ENCODE assay signal across 18 mouse cellular contexts in genomic region chr7:35804206-35804605, GRCm38 (mm10). TPM values are rescaled to one million over a fixed set of nuclear protein-coding genes. Genes with fewer than 3 reads are reported as not detected.
A peak's percentile ranks its signal among the peaks of the same experiment; 100 is the strongest.
DNase-seq lines count a peak whose midpoint lies in the region; TF ChIP-seq lines count a peak whose summit lies in the region.
"Had no signal": no experiment of that assay in that cellular context is flagged by ENCODE, and none has a peak within 500 bp of the region (broad histone marks: within the 10 kb centered on the region; RNA-seq: fewer than 3 reads in every experiment).

No protein-coding gene starts in this region.

- no peak for TF ChIP-seq POLR2A in testis, adult 2 months (IDR thresholded peaks at IDR 0.05; ENCODE audit: control insufficient read depth, low read depth, low read length)

- peaks cover 7% of the 10 kb centered on the region for H3K4me1 ChIP-seq in testis, adult 2 months (ENCODE audit: control insufficient read depth, insufficient read depth, low read length)

- peak overlapping the region; percentile 50 for H3K4me3 ChIP-seq in testis, adult 2 months (ENCODE audit: control insufficient read depth, low read depth, low read length)
- H3K4me3 ChIP-seq: embryonic facial prominence, embryonic 10.5 days; embryonic facial prominence, embryonic 12.5 days; forebrain, embryonic 13.5 days; forebrain, embryonic 15.5 days had no signal

- H3K27me3 ChIP-seq in testis, adult 2 months (ENCODE audit: control insufficient read depth, insufficient read depth, low read length): no peaks in the 10 kb centered on the region
- H3K27me3 ChIP-seq: embryonic facial prominence, embryonic 12.5 days; forebrain, embryonic 13.5 days; forebrain, embryonic 15.5 days had no signal

- TF ChIP-seq CTCF in testis, adult 2 months (IDR thresholded peaks at IDR 0.05; ENCODE audit: control insufficient read depth, insufficient read depth, insufficient replicate concordance, low read depth, low read length): no peak

- H3K36me3 ChIP-seq in testis, adult 2 months (ENCODE audit: control insufficient read depth, insufficient read depth, low read length): peaks cover 1% of the 10 kb centered on the region; the same call in 1 of the 2 replicates

- no peak for DNase-seq in testis, postnatal 10 days (ENCODE audit: low spot score)
- DNase-seq in ES-CJ7 (ENCODE audit: low read depth, low spot score): peak; percentile 48
- DNase-seq in ZHBTc4 (ENCODE audit: low read depth, low spot score): peak; percentile 69
- DNase-seq in cerebellum, postnatal 36 days: no peak
- no peak for DNase-seq in heart, postnatal 4 days
- DNase-seq: adrenal gland, adult 2 months; adrenal gland, postnatal 10 days; adrenal gland, postnatal 25 days; cerebellum, adult 11 months; cerebellum, adult 18-20 months; cerebellum, adult 8-10 months; cerebellum, postnatal 14 days; forebrain, postnatal 0 days had no signal

- H3K27ac ChIP-seq in testis, adult 2 months (ENCODE audit: control insufficient read depth, insufficient read depth, low read depth, low read length): no peak overlapping the region
- H3K27ac ChIP-seq: embryonic facial prominence, embryonic 10.5 days; embryonic facial prominence, embryonic 12.5 days; forebrain, embryonic 13.5 days; forebrain, embryonic 15.5 days had no signal

RNA-seq across cellular contexts. Expression of gene Zfp507, which starts 1.4 kb away (rescaled TPM):
- 12.0 and 13.1 TPM in 2 replicates for polyA plus RNA-seq in testis, adult 2 months (2012; rRNA removed)
- total RNA-seq in heart, postnatal 4 days (2021): 10 to 100 TPM; 23.8 to 26.0 TPM

RNA-seq across cellular contexts. Expression of gene Dpy19l3, which starts 50.0 kb away (rescaled TPM):
- 4.6 and 4.8 TPM in 2 replicates for polyA plus RNA-seq in testis, adult 2 months (2012; rRNA removed)
- total RNA-seq in heart, postnatal 4 days (2021): 10 to 100 TPM; 10.3 to 11.9 TPM

Comparison
In these comparisons a context has a peak if more than half of its experiments do, and no peak if none do; other contexts are left out.
1. DNase-seq: peak in ES-CJ7 (single experiment) and ZHBTc4 (single experiment); none in testis, postnatal 10 days (single experiment), cerebellum, postnatal 36 days (0 of 2) and heart, postnatal 4 days (single experiment).